Mouse (Mus musculus) cortical plate, adult 2 months (tissue): ENCODE measurements around the gene Tspan9.

Experiments used
- CTCF ChIP-seq: fragments of 200-500 bp; IDR thresholded peaks from 2 replicates; pipeline ENCODE4 v1.5.1; 2011; ENCODE audit warnings: mild to moderate bottlenecking, control low read depth, low read length; ENCODE audit not compliant: insufficient read depth; ENCODE audit errors: extremely low read depth
- POLR2A ChIP-seq: fragments of 200-500 bp; IDR thresholded peaks from 2 replicates; pipeline ENCODE4 v1.6.1; 2011; ENCODE audit warnings: mild to moderate bottlenecking, low read length, control low read depth; ENCODE audit not compliant: insufficient read depth; ENCODE audit errors: extremely low read depth

- TF ChIP-seq CTCF (no peak), POLR2A (no peak)
These were observed 169.4 kb downstream of the Tspan9 start for GRCm38 (mm10) chr6:127974000-127974399.
